ENCODE assay signal across 23 mouse cellular contexts in genomic region chr4:84358204-84358603, GRCm38 (mm10).
DNase-seq lines count a peak whose midpoint lies in the region; ATAC-seq and TF ChIP-seq lines count a peak whose summit lies in the region.
"Had no signal": no experiment of that assay in that cellular context is flagged by ENCODE, and none has a peak within 500 bp of the region (broad histone marks: within the 10 kb centered on the region; RNA-seq: fewer than 3 reads in every experiment).

No protein-coding gene starts in this region.

- peaks cover 7% of the 10 kb centered on the region; the same call in 1 of the 2 replicates for H3K4me1 ChIP-seq in forebrain, embryonic 14.5 days (ENCODE audit: control insufficient read depth, insufficient read depth, low read length)
- peaks cover 21% of the 10 kb centered on the region for H3K4me1 ChIP-seq in forebrain, embryonic 12.5 days
- peaks cover 21% of the 10 kb centered on the region for H3K4me1 ChIP-seq in midbrain, embryonic 14.5 days (ENCODE audit: control insufficient read depth, insufficient read depth, low read length)
- no peaks in the 10 kb centered on the region for H3K4me1 ChIP-seq in midbrain, postnatal 0 days (ENCODE audit: insufficient read depth, low read length)
- H3K4me1 ChIP-seq in embryonic facial prominence, embryonic 14.5 days (ENCODE audit: control insufficient read depth, insufficient read depth, low read length): peaks cover 45% of the 10 kb centered on the region
- H3K4me1 ChIP-seq: liver, embryonic 12.5 days had no signal

- H3K4me3 ChIP-seq in forebrain, embryonic 14.5 days (ENCODE audit: low read depth, low read length): no peak overlapping the region
- H3K4me3 ChIP-seq in forebrain, embryonic 12.5 days (replicated peaks): no peak overlapping the region
- no peak overlapping the region for H3K4me3 ChIP-seq in midbrain, embryonic 14.5 days (replicated peaks; ENCODE audit: low read depth, low read length)
- no peak overlapping the region for H3K4me3 ChIP-seq in midbrain, postnatal 0 days (ENCODE audit: low read depth, low read length)
- no peak overlapping the region for H3K4me3 ChIP-seq in embryonic facial prominence, embryonic 14.5 days (ENCODE audit: low read depth, low read length)
- H3K4me3 ChIP-seq: forebrain, embryonic 13.5 days; heart, adult 2 months; heart, embryonic 13.5 days; limb, embryonic 12.5 days; liver, embryonic 12.5 days; stomach, embryonic 15.5 days had no signal

- no peaks in the 10 kb centered on the region for H3K9me3 ChIP-seq in forebrain, embryonic 14.5 days (replicated peaks; ENCODE audit: control insufficient read depth, low read length)
- H3K9me3 ChIP-seq in forebrain, embryonic 12.5 days: no peaks in the 10 kb centered on the region
- no peaks in the 10 kb centered on the region for H3K9me3 ChIP-seq in midbrain, embryonic 14.5 days (ENCODE audit: control insufficient read depth, low read length)
- H3K9me3 ChIP-seq in midbrain, postnatal 0 days (ENCODE audit: low read length): no peaks in the 10 kb centered on the region
- H3K9me3 ChIP-seq in embryonic facial prominence, embryonic 14.5 days (ENCODE audit: control insufficient read depth, low read length): no peaks in the 10 kb centered on the region
- H3K9me3 ChIP-seq: forebrain, embryonic 13.5 days; heart, embryonic 13.5 days; limb, embryonic 12.5 days; liver, embryonic 12.5 days; stomach, embryonic 15.5 days had no signal

- no peaks in the 10 kb centered on the region for H3K36me3 ChIP-seq in forebrain, embryonic 14.5 days (ENCODE audit: control insufficient read depth, insufficient read depth, low read length)
- H3K36me3 ChIP-seq in forebrain, embryonic 12.5 days (replicated peaks): no peaks in the 10 kb centered on the region
- H3K36me3 ChIP-seq in midbrain, embryonic 14.5 days (ENCODE audit: control insufficient read depth, insufficient read depth, low read length): no peaks in the 10 kb centered on the region
- H3K36me3 ChIP-seq in midbrain, postnatal 0 days (ENCODE audit: insufficient read depth, low read length): no peaks in the 10 kb centered on the region
- no peaks in the 10 kb centered on the region for H3K36me3 ChIP-seq in embryonic facial prominence, embryonic 14.5 days (ENCODE audit: control insufficient read depth, insufficient read depth, low read length)
- H3K36me3 ChIP-seq: heart, embryonic 13.5 days; limb, embryonic 12.5 days; liver, embryonic 12.5 days; stomach, embryonic 15.5 days had no signal

- ATAC-seq in forebrain, embryonic 14.5 days: no peak
- ATAC-seq in forebrain, embryonic 12.5 days (ENCODE audit: low FRiP score): no peak
- no peak for ATAC-seq in midbrain, embryonic 14.5 days (ENCODE audit: low FRiP score, low TSS enrichment)
- no peak for ATAC-seq in midbrain, postnatal 0 days (ENCODE audit: low FRiP score)
- no peak for ATAC-seq in embryonic facial prominence, embryonic 14.5 days (ENCODE audit: low read depth)
- ATAC-seq: forebrain, embryonic 13.5 days; liver, embryonic 12.5 days had no signal

- no peaks in the 10 kb centered on the region for H3K27me3 ChIP-seq in forebrain, embryonic 14.5 days (replicated peaks; ENCODE audit: control insufficient read depth, insufficient read depth, low read length)
- H3K27me3 ChIP-seq in forebrain, embryonic 12.5 days: no peaks in the 10 kb centered on the region
- H3K27me3 ChIP-seq in midbrain, embryonic 14.5 days (ENCODE audit: control insufficient read depth, insufficient read depth, low read length): no peaks in the 10 kb centered on the region
- H3K27me3 ChIP-seq in midbrain, postnatal 0 days (ENCODE audit: insufficient read depth, low read length): no peaks in the 10 kb centered on the region
- no peaks in the 10 kb centered on the region for H3K27me3 ChIP-seq in embryonic facial prominence, embryonic 14.5 days (replicated peaks; ENCODE audit: control insufficient read depth, insufficient read depth, low read length)
- H3K27me3 ChIP-seq: forebrain, embryonic 13.5 days; heart, embryonic 13.5 days; limb, embryonic 12.5 days; liver, embryonic 12.5 days; stomach, embryonic 15.5 days had no signal

- peak; percentile 25 for DNase-seq in forebrain, embryonic 14.5 days (ENCODE audit: low spot score)
- peak; percentile 40 for DNase-seq in midbrain, embryonic 14.5 days
- DNase-seq in midbrain, postnatal 0 days (ENCODE audit: low spot score): no peak
- peak; percentile 64 for DNase-seq in embryonic facial prominence, embryonic 14.5 days (ENCODE audit: low spot score)
- DNase-seq in urinary bladder, postnatal 10 days (ENCODE audit: low spot score): no peak
- no peak for DNase-seq in gastrocnemius, postnatal 4 days (ENCODE audit: low spot score in 2 of 2)
- DNase-seq: adrenal gland, postnatal 36 days; cerebellum, adult 11 months; cerebellum, adult 9-11 months; heart, adult 2 months; heart, postnatal 14 days; kidney, adult 2 months; kidney, postnatal 10 days; lung, adult 2 months; lung, postnatal 14 days; thymus, postnatal 25 days had no signal

- H3K27ac ChIP-seq in forebrain, embryonic 14.5 days (ENCODE audit: low read depth, low read length): no peak overlapping the region
- H3K27ac ChIP-seq in forebrain, embryonic 12.5 days: no peak overlapping the region
- H3K27ac ChIP-seq in midbrain, embryonic 14.5 days (replicated peaks; ENCODE audit: low read depth, low read length): no peak overlapping the region
- H3K27ac ChIP-seq in midbrain, postnatal 0 days (ENCODE audit: low read depth, low read length): no peak overlapping the region
- no peak overlapping the region for H3K27ac ChIP-seq in embryonic facial prominence, embryonic 14.5 days (replicated peaks; ENCODE audit: low read depth, low read length)
- H3K27ac ChIP-seq: forebrain, embryonic 13.5 days; heart, adult 2 months; heart, embryonic 13.5 days; hindbrain, embryonic 14.5 days; liver, embryonic 12.5 days; stomach, embryonic 15.5 days had no signal

- no peak overlapping the region for H3K4me2 ChIP-seq in forebrain, embryonic 14.5 days (ENCODE audit: low read length)
- H3K4me2 ChIP-seq in forebrain, embryonic 12.5 days: no peak overlapping the region
- no peak overlapping the region for H3K4me2 ChIP-seq in midbrain, embryonic 14.5 days (ENCODE audit: low read length)
- no peak overlapping the region for H3K4me2 ChIP-seq in midbrain, postnatal 0 days (ENCODE audit: low read depth, low read length, poor library complexity, severe bottlenecking)
- H3K4me2 ChIP-seq in embryonic facial prominence, embryonic 14.5 days (ENCODE audit: low read depth, low read length): no peak overlapping the region
- H3K4me2 ChIP-seq: forebrain, embryonic 13.5 days; heart, embryonic 13.5 days; hindbrain, embryonic 14.5 days; limb, embryonic 12.5 days; liver, embryonic 12.5 days; stomach, embryonic 15.5 days had no signal

- no peak for TF ChIP-seq CTCF in midbrain, postnatal 0 days (IDR thresholded peaks at IDR 0.05)

- WGBS in forebrain, embryonic 14.5 days: 39% methylated on average over 2 of the region's 2 CpGs
- WGBS in forebrain, embryonic 12.5 days: 40% methylated on average over 2 of the region's 2 CpGs
- WGBS in midbrain, embryonic 14.5 days: 33% methylated on average over 2 of the region's 2 CpGs
- WGBS in midbrain, postnatal 0 days: 53% methylated on average over 2 of the region's 2 CpGs
- 38% methylated on average over 2 of the region's 2 CpGs for WGBS in embryonic facial prominence, embryonic 14.5 days

- H3K9ac ChIP-seq in forebrain, embryonic 14.5 days (ENCODE audit: low read length): no peak overlapping the region
- no peak overlapping the region for H3K9ac ChIP-seq in forebrain, embryonic 12.5 days
- H3K9ac ChIP-seq in midbrain, embryonic 14.5 days (replicated peaks; ENCODE audit: low read length): no peak overlapping the region
- H3K9ac ChIP-seq in midbrain, postnatal 0 days (replicated peaks; ENCODE audit: low read length, poor library complexity, severe bottlenecking): no peak overlapping the region
- no peak overlapping the region for H3K9ac ChIP-seq in embryonic facial prominence, embryonic 14.5 days (ENCODE audit: low read depth, low read length)
- H3K9ac ChIP-seq: forebrain, embryonic 13.5 days; heart, embryonic 13.5 days; hindbrain, embryonic 14.5 days; limb, embryonic 12.5 days; liver, embryonic 12.5 days; stomach, embryonic 15.5 days had no signal

Comparison
In these comparisons a context has a peak if more than half of its experiments do, and no peak if none do; other contexts are left out.
1. DNase-seq: peak in forebrain, embryonic 14.5 days (single experiment), midbrain, embryonic 14.5 days (single experiment) and embryonic facial prominence, embryonic 14.5 days (single experiment); none in midbrain, postnatal 0 days (single experiment), urinary bladder, postnatal 10 days (single experiment) and gastrocnemius, postnatal 4 days (0 of 2).